Mouse (Mus musculus): ENCODE measurements around the gene Cobll1.

GRCm38 (mm10) chr2:65260400-65260799 lies 21.2 kb upstream of the Cobll1 start:
- TF ChIP-seq POLR2A (IDR thresholded peaks at IDR 0.05; ENCODE audit: extremely low read depth, insufficient read depth, low read length) (no peak), CTCF (IDR thresholded peaks at IDR 0.05; ENCODE audit: low read depth, low read length) (no peak)

All from liver, adult 2 months (tissue).